Comparison of ENCODE assay signal across 12 mouse cellular contexts in genomic region chr14:73501721-73502120, GRCm38 (mm10). TPM values are rescaled to one million over a fixed set of nuclear protein-coding genes. Genes with fewer than 3 reads are reported as not detected.
DNase-seq lines count a peak whose midpoint lies in the region; ATAC-seq lines count a peak whose summit lies in the region.
"Had no signal": no experiment of that assay in that cellular context is flagged by ENCODE, and none has a peak within 500 bp of the region (broad histone marks: within the 10 kb centered on the region; RNA-seq: fewer than 3 reads in every experiment).

No protein-coding gene starts in this region.

- no peaks in the 10 kb centered on the region for H3K27me3 ChIP-seq in hindbrain, embryonic 14.5 days (ENCODE audit: control insufficient read depth, insufficient read depth, low read length)
- H3K27me3 ChIP-seq: liver, embryonic 15.5 days had no signal

- H3K36me3 ChIP-seq in hindbrain, embryonic 14.5 days (replicated peaks; ENCODE audit: control insufficient read depth, insufficient read depth) = no peaks in the 10 kb centered on the region
- H3K36me3 ChIP-seq: liver, embryonic 15.5 days had no signal

- peak; percentile 91 for DNase-seq in heart, adult 11 months
- DNase-seq in heart, postnatal 36 days = no peak
- DNase-seq in left cerebral cortex, postnatal 4 days = peak; percentile 66
- no peak for DNase-seq in left cerebral cortex, adult 9 months (ENCODE audit: low spot score in 2 of 2)
- DNase-seq in hindbrain, embryonic 14.5 days (ENCODE audit: low spot score) = no peak
- peak; percentile 61 for DNase-seq in lung, postnatal 36 days
- no peak for DNase-seq in ovary, postnatal 14 days (ENCODE audit: low spot score)
- no peak for DNase-seq in liver
- DNase-seq: adrenal gland, adult 8-10 months; kidney, postnatal 25 days had no signal

- peak overlapping the region; percentile 60 for H3K27ac ChIP-seq in hindbrain, embryonic 14.5 days
- H3K27ac ChIP-seq: liver, embryonic 15.5 days had no signal

- WGBS in hindbrain, embryonic 14.5 days = 67% methylated on average over 6 of the region's 6 CpGs

- H3K4me2 ChIP-seq in hindbrain, embryonic 14.5 days (replicated peaks) = no peak overlapping the region
- H3K4me2 ChIP-seq: liver, embryonic 15.5 days had no signal

- H3K9me3 ChIP-seq in hindbrain, embryonic 14.5 days (ENCODE audit: control insufficient read depth, low read length) = no peaks in the 10 kb centered on the region
- H3K9me3 ChIP-seq: liver, embryonic 15.5 days had no signal

- intact Hi-C loops in heart, postnatal 36 days (cut with DNase I) = loop anchor here (2.0 kb wide), 1 partner anchor 15 kb away; no protein-coding TSS in a partner anchor
- intact Hi-C loops in left cerebral cortex, postnatal 4 days (cut with DNase I) = no loop called here

- no peak overlapping the region for H3K9ac ChIP-seq in hindbrain, embryonic 14.5 days
- H3K9ac ChIP-seq: liver, embryonic 15.5 days had no signal

- no peak overlapping the region for H3K4me3 ChIP-seq in hindbrain, embryonic 14.5 days (replicated peaks; ENCODE audit: low read length)
- H3K4me3 ChIP-seq: liver, embryonic 15.5 days had no signal

- H3K4me1 ChIP-seq in hindbrain, embryonic 14.5 days (replicated peaks; ENCODE audit: control insufficient read depth, insufficient read depth, low read length) = 0 out of 2 replicates have a peak, but pooled peaks cover 11% of the 10 kb centered on the region
- H3K4me1 ChIP-seq: liver, embryonic 15.5 days had no signal

- ATAC-seq in hindbrain, embryonic 14.5 days (ENCODE audit: low FRiP score) = no peak
- ATAC-seq: Patski had no signal

RNA-seq across cellular contexts. Expression of gene Med4, which starts 8.1 kb away (rescaled TPM):
- 10 to 100 TPM; 21.4 to 23.9 TPM for total RNA-seq in heart, postnatal 36 days (2021)
- total RNA-seq in left cerebral cortex, postnatal 4 days (2021) = 10 to 100 TPM; 34.9 to 43.6 TPM
- 63.9 and 67.8 TPM in 2 replicates for polyA plus RNA-seq in hindbrain, embryonic 14.5 days (2014; fragmentation: Nextera tagmentation; extraction: Ambion mirVana)

RNA-seq across cellular contexts. Expression of gene Sucla2, which starts 23.4 kb away (rescaled TPM):
- total RNA-seq in heart, postnatal 36 days (2021) = 100 to 1,000 TPM; 830 to 889 TPM
- total RNA-seq in left cerebral cortex, postnatal 4 days (2021) = 100 to 1,000 TPM; 103 to 107 TPM
- 139 and 145 TPM in 2 replicates for polyA plus RNA-seq in hindbrain, embryonic 14.5 days (2014; fragmentation: Nextera tagmentation; extraction: Ambion mirVana)

RNA-seq across cellular contexts. Expression of gene Nudt15, which starts 46.3 kb away (rescaled TPM):
- 1 to 10 TPM; 6.1 to 7.6 TPM for total RNA-seq in heart, postnatal 36 days (2021)
- 1 to 10 TPM; 4.6 to 6.1 TPM for total RNA-seq in left cerebral cortex, postnatal 4 days (2021)
- 10.3 and 11.2 TPM in 2 replicates for polyA plus RNA-seq in hindbrain, embryonic 14.5 days (2014; fragmentation: Nextera tagmentation; extraction: Ambion mirVana)

Comparison
In these comparisons a context has a peak if more than half of its experiments do, and no peak if none do; other contexts are left out.
1. DNase-seq: peak in heart, adult 11 months (single experiment), left cerebral cortex, postnatal 4 days (single experiment) and lung, postnatal 36 days (single experiment); none in heart, postnatal 36 days (0 of 2), left cerebral cortex, adult 9 months (0 of 2), hindbrain, embryonic 14.5 days (single experiment), ovary, postnatal 14 days (single experiment) and liver (single experiment).
2. RNA of gene Sucla2, which starts 23.4 kb away (total RNA-seq): 830 to 889 TPM in heart, postnatal 36 days; 103 to 107 TPM in left cerebral cortex, postnatal 4 days; every median in the first group is over 4 times any median in the second.